Mouse (Mus musculus) bone marrow macrophage, adult 2 months (primary cell): ENCODE measurements around the gene Gm10198.

Source experiments
- CTCF ChIP-seq: IDR thresholded peaks from 2 replicates; pipeline ENCODE4 v1.5.1; 2012; ENCODE audit warnings: low read depth, mild to moderate bottlenecking, low read length, moderate library complexity
- POLR2A ChIP-seq: IDR thresholded peaks from 2 replicates; pipeline ENCODE4 v1.6.1; 2012; ENCODE audit warnings: mild to moderate bottlenecking, low read depth, low read length, borderline replicate concordance

GRCm38 (mm10) chr13:111545286-111545685 lies 47.3 kb upstream of the Gm10198 start:
- TF ChIP-seq CTCF (no peak), POLR2A (no peak)
